Mouse (Mus musculus) CD4-positive, CD25-positive, alpha-beta regulatory T cell, adult 4 months (primary cell): Measurements from ENCODE around the gene Scaf1. TPM values are rescaled to one million over a fixed set of nuclear protein-coding genes. Genes with fewer than 3 reads are reported as not detected.
"Not testable (repeated sequence)": the region's sequence is repeated elsewhere in the genome, so short reads cannot be mapped to it uniquely, and the experiment has no call there.

ENCODE experiments used
- ATAC-seq: one replicate; pipeline ENCODE4 v1.8.0; 2017
- polyA plus RNA-seq, 2 experiments: library from polyadenylated mRNA; unstranded; fragments of 100-300 nt; shearing (Covaris generic); gene quantifications; one replicate each; pipeline ENCODE4 v1.2.1; 2017

Scaf1 gene
- polyA plus RNA-seq, 2 experiments from 2014 or later = 7.0 to 9.3 TPM

DNA sequence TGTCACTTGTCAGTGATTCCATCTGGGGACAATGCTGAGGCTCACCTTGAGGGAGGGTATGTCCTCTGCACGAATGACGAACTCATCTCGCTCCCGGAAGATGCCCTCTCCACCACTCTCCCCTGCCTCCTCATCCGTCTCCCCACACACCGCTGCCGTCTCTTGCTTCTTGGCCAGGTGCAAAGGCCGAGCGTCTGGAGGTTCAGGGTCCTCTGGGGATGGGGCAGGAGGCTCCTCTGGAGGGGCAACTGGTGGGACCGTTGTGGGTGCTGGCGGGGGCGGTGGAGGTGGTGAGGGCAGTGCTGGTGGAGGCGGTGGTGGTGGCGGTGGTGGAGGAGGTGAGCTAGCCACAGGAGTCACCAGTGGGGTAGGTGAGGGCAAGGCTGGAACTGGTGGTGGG, 27.1 kb upstream of the Scaf1 start:
- ATAC-seq = no peak

DNA sequence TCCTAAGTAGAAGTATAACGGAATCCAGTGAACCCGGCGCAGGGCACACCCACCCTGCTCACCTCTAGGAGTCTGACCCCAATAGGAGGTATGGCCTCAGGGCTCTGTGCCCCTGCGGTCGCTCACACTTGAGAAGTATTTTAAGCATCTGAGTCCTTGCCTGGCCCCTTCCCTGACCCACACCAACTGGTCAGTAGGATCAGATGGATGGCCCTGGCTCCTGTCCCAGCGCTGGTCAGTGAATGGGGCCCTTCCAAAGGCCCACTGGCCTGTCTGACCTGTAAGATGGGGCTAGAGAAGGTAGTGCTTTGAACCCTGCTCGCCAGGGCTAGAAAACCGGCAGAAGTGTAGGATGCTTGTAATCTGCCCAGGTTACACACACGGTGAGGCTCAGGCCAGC, 24.7 kb upstream of the Scaf1 start:
- no peak for ATAC-seq

DNA sequence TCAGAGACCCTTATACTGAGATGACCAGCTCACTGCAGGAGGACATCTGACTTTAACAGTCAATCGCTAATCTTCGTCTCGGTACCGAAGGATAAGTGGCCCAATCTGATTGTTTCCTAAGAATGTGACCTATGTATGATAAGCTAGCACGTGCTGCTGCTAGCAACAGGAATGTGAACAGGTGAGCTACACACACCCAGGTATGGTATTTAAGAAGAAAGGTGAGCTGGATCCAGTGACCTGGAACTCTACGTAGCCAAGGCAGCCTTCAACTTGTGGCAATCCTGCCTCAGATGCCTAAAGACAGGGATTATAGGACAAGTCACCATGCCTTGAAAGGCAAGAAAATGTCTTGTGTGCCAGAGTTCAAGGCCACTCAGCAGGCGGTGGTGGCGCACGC, 22.2 kb upstream of the Scaf1 start:
- ATAC-seq = no peak

DNA sequence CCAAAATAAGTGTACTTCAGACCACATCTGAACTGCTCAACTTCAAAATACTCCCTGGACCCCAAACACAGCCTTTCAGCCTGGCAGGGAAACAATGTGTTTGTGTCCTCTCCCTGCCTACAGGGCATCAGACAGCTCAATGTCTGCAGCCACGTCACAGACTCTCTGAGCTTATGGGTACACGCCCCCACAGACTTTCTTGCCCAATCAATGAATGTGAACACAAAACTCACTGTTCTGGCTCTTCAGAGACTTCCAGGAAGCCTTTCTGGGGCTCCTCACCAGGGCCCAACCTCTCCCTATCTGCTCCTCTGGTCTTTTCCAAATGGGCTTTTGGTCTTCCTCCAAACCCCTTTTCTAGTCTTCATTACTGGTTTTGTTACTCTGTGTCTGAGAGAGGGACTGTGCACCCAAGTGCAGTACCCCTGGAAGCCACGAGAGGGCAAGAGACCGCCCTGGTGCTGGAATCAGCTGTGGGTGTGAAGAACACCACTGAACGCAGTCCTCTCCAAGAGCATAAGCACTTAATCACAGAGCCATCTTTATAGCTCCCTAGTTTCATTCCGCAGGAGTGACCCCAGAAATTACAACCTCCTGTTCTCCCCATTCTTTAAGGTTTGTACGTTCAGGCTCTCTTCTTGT, 21.7 kb upstream of the Scaf1 start:
- peak; percentile 77 for ATAC-seq

DNA sequence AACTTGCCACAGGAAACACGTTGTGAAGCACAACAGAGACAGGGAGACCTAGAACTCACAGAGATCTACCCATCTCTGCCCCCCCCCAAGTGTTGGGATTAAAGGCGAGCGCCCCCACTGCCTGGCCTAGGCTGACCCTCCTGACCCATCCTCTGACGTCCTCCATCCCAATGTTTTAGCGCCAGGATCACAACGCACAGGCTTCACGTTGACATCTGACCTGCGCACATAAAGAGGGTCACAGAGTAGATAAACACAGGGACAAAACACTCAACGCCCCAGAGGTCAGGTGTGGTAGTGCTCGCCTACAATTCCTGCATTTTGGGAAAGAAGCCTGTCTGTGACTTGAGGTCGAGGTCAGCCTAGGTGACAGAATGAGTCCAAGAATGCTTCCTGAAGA, 20.5 kb upstream of the Scaf1 start:
- ATAC-seq = no peak

DNA sequence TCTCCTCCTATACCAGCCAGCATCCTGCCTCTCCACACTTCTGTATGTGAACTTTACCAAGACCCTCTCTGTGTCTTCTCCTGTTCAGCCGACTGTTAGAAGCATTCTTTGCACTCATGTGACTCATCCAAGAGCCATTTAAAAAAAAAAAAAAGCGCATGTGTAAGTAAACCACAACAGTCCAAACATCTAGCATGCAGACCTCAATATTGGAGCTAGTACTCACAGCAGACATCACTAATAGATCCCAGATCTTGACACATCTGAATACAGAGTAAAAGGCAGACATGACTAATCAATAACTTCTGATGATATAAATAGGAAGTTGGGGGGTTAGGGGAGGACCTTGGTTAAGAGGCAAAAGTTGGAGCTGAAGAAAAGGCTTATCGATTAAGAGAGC, 19.5 kb upstream of the Scaf1 start:
- ATAC-seq = no peak

DNA sequence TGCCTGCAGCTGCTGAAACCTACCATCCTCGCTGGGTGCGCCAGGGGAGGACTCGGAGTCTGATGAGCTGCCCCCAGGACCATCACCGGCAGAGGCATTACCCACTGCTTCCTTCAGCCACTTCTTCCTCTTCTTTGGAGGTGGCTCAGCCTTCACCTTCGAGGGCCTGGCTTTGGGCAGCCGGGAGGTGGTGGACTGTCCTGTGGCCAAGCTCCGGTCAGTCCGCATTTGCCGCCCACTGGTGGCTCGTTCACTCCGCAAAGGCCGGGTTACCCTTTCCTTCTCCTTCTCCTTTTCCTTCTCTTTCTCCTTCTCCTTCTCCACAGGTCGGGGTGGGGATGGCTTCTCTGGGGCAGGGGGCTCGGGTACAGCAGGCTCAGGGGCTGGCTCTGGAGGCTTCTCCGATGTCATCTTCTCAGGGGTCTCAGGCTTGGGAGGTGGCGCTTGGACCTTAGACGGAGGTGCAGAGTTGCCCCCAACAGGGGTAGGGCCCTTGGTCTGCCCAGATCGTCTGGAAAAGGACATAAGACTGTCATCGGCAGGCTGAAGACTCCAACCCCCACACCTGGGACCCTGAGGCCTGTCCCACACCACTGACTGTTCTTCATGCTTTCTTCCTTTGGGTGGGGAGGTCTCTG, 17.7 kb upstream of the Scaf1 start:
- ATAC-seq = no peak

DNA sequence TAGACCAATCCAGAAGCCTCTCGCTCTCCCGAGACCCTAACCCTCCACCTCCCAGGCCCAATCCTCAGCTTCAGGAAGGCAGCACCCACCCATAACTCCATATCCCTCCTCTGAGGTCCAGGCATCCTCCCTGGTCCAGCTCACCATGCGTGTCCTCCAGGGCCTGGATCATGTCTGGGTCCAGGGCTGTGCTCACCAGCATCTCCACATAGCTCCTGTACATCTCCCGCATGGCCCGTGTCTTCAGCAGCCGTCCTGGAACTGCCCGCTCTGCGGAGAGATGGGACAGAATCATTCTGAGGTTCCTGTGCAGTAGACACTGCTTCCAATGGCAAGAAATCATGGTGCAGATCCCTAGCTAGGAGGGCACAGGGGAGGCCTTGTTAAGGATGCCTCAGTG, 14.7 kb upstream of the Scaf1 start:
- no peak for ATAC-seq

DNA sequence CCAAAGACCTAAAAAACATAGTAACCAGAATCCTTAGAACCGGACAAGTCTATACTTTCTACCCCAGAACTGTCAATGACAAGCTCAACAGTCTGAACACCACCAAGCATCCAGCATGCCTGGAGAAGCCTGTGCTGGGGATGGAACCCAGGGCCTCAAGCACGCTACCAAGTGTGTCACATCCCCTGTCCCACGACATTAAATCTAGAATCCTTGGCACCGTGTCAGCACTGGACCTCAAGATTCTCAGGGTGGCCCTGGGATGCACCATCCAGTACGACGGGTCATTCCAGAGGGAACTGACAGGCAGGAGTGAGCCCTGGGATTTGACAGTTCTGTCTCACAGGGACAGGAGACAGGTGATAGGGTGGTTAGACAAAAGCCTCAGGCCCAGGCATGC, 13.8 kb upstream of the Scaf1 start:
- no peak for ATAC-seq

DNA sequence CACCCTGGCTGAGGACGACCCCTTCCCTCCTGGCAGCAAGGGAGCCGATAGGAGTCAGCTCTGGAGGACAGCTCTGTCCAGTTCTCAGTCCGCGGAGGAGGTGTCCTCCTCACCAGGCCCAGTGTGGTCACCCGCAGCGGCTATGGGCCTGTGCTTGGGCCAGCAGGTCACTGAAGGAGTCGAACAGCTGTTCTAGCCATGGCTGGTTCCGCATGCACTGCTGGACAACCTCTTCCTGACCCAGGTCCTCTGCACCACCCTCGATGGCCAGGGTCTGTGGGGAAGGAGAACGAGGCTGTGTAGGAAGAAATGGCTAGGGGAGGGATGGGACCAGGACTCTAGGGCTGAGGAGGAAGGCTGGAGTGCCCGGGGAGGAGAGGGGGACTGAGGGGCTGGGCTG, 12.2 kb upstream of the Scaf1 start:
- no peak for ATAC-seq

DNA sequence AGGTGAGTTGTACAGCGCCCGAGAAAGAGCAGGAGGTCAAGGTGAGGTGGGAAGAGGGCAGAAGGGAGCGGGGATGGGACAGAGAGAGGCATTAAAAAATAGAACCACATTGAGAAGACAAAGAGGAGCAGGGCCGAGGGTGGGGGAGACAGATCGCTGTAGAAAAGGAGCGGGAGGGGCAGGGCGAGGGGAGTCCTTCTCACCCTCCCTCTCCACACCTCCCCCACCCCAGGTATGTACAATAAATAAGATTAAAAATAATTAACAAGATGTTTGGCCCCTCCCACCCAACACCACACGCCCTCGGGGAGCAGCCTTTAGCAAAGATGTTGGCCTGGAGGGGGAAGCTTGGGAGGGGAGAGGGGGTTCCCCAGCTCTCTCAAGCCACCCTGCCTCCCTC, 11.6 kb upstream of the Scaf1 start:
- no peak for ATAC-seq

DNA sequence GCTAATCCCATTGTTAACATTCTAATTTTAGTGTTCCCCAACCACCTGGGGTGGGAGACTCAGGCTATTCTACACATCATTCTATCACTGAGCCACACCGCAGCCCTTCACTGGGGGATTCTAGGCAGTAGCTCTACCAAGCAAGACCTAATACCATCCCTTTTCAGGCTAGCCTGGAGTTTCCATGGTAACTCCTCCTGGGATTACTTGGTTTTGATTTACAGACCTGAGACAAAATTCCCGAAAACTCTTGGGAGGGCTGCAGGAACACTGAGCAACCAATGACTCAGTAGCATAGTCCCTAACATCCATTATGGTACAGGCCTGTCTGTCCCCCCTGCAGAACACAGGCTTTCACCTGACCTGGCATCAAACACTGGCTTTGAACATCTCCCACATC, 10.1 kb upstream of the Scaf1 start:
- no peak for ATAC-seq

DNA sequence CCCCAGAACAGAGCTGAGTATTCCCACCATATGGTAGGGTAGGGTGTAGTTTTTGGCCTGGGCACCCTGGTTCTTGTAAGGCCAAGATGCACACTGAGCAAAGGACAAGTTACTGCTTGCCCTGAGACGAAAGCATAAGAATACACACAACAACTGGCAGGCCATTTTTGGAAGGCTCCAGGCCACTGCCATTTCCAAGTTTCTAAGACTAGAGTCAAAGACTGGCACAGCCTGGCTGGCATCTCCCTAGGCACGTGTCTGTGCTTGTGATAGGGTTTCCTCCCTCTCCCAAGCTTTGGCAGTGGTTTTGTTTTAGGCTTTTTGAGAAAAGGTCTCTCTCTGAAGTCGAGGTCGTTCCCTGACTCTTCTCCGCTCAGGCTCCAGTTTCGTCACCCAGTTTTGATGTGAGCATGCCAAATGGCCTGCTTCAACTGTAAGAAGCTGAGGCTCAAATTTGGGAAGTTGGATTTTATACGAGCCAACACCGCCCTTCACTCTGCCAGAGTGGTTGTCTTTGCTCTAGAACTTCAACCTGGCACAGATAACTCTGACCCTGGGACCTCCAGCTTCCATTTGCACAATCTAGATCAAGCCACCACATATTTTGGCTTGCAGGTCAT, 9.5 kb upstream of the Scaf1 start:
- no peak for ATAC-seq

DNA sequence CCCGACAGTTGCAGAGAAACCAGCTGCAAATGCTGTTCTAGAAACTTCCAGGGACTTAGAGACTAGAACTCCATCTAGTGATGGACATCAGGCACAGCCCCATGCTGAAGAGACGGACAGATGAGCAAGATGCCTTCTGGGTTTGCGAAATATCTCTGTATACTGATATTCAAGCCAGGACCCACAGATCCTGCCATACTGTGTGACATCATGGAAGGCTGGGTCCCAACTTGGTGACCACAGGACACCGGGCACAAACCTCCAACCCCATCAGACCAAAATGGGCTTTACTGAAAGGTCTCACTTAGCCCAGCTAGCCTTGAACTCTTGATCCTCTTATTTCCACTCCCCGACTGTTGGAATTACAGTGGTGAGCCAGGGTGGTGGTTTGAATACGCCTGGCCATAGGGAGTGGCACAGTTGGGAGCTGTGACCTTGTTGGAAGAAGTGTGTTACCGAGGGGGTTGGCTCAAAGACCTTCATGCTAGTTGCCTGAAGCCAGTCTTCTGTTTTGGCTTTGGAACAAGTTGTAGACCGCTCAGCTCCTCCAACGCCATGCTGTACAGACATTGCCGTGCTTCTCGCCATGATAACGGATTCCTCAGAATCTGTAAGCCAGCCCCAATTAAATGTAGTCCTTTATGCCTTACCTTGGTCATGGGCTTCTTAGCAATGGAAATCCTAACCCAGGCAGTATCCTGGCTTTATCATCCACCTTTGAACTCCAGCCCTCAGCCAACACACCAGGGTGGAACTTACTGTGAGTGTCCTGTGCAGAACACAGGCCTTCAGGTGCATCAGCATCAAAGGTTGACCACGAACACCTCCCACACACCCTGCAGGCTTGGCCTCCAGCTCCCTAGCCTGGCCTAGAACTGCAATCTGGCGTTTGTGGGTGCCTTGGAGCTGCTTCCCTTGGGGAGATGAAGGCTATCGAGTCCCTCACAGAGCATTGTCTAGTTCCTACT, 8.4 kb upstream of the Scaf1 start:
- peak; percentile 28 for ATAC-seq

DNA sequence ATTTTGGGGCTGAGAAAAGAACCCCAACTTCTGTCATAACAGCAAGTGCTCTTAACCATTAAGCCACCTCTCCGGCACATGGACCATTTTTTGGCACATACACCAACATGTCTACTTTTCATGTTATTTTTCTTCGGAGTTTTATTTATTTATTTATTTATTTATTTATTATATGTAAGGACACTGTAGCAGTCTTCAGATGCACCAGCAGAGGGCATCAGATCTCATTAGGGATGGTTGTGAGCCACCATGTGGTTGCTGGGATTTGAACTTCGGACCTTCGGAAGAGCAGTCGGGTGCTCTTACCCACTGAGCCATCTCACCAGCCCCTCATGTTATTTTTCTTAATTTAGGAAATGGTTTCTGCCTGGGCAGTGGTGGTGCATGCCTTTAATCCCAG, 7.5 kb upstream of the Scaf1 start:
- ATAC-seq = not testable (repeated sequence)

DNA sequence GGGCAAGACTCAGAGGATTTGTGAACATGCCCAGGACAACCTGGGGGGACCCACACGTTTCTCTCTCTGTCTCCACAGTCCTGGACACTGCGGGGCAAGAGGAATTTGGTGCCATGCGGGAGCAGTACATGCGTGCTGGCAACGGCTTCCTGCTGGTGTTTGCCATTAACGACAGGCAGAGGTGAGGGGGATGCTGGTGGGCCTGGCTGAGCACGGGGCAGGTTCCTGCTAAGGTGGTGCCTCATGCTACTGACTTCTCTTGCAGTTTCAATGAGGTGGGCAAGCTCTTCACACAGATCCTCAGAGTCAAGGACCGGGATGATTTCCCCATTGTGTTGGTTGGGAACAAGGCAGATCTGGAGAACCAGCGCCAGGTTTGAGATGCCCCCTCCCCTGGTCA, 4.1 kb upstream of the Scaf1 start:
- no peak for ATAC-seq

DNA sequence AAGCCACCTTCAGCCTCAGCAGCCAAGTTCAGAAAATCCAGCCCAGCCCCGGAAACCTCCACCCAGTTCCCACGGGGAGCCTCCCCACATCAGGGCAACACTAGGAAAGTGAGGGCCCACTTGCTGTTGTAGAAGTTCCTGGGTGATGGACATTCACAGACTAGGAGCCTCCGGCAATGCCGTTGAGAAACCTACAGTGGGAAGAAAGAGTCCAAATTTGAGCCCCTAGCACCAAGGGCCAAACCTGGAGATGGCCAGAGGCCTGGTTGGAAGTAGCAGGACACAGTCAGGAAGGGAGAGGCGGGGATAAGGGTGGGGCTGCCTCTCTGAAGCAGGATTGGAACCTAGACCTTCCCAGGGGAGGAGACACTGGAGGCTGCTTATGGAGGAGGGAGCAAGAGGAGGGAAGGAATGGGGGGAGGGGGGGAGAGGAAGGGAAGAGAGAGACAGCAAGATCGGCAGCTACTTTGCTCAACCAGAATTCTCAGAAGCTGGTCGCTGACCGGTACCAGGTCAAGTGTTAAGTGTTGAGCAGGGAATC, 2.9 kb upstream of the Scaf1 start:
- ATAC-seq = no peak

DNA sequence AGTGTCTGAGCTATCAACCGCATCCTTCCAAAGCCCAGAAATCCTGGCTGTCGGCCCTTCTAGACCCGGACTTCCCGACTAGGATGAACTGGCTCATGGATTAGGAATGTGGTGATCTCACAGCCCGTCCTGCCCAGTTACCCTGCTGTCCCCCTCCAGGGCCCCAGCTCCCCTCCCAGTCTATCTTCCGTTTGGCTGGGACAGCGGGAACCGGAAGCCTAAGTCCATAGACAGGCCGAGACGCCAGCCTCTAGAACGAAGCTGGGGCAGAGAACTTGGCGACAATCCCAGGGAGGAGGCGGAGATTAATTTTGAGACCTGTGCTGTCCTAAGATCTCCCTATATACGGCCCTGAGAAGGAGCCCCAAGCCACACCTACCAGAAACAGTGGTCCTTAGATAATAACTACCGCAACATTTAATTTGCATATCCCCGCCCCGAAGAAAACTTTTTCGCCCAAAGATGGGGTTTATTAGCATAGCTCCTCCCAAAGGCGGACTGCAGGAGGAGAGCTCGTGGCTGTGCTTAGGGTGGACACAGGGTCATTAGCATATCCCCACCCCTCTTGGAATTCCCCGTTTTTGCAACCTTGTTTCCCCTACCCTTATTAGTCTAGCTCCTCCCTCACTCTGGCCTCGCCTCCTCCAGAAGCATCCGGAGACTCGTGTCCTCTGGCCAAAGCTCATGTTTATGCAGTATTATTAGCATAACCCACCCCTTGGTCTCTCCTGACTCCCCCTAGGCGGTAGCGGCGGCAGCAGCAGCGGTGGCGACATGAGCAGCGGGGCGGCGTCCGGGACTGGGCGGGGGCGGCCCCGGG, 1.3 kb upstream of the Scaf1 start, which contains the start of gene Rras:
Gene Rras (plus strand): TSS at position 720 of the 820 bp plus-strand sequence.
- peak; percentile 86 for ATAC-seq

DNA sequence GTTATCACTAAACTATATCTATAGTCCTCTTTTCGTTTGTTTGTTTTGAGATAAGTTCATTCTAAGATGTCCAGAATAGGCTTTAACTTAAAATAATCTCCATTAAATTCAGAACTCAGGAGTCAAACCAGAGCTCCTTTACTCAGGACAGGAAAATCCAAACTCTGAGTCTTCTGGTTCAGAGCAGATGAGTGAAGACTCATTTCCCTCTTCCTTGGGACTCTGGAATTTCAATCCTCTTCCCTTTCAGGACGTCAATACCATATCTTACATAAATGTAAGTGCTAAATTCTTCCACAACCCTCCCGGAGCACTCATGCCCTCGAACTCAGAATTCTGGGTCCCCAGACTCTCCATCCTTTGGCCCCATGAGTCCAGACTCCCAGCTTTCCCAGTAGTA, 598 bp upstream of the Scaf1 start:
- ATAC-seq = no peak

DNA sequence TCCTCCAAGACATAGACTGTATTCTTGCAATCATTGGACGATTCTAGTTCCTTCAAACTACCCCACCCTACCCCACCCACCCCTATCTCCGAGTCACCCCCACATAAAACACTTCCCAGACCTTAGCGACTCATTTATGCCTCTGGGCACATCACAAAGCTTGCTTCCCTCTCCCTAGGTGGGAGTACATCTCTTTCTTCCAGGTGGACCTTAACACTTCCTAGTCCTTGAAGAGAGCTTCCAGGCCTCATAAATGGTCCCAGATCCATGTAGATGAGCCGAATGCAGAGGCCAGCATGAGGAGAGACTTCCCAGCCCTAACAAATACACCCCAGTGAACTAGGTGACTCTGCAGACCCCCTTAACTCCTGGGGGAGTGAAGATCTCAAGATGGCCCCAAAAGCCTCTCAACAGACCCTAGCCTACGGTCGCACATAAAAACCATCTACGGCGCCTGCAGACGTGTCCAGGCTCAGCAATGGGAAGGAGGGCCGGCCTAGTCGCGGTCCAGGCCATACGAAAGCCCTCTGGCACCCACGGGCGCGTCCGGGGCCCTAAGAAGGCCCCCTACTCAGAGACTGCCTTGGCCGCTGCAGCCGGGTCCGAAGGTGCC, 713 bp downstream of the Scaf1 start:
- no peak for ATAC-seq

DNA sequence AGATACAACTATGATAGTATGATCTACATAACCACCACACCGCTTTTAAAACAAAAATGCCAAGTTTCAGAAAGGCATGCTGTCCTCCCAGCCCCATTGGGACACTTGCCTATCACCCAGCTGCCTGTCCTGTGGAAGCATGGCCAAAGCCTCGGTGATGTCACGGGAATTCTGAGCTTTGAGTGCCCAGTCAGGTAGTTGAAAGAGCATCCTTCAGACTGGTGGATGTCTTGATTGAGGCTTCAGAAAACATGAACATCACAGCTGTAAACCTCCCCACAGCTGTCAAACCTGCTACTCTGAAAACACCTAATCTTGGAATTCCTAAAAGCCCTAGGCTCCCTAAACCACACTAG, 2.1 kb downstream of the Scaf1 start:
- no peak for ATAC-seq
